Mouse (Mus musculus) intestine, embryonic 16.5 days (tissue): Measurements from ENCODE around the gene Olfr764-ps1. TPM values are rescaled to one million over a fixed set of nuclear protein-coding genes. Genes with fewer than 3 reads are reported as not detected.
"Not testable (repeated sequence)": the region's sequence is repeated elsewhere in the genome, so short reads cannot be mapped to it uniquely, and the experiment has no call there.

ENCODE experiments used
- ATAC-seq: fragments of 200-750 bp; cut with Nextera tagmentation; 2 replicates; pipeline ENCODE4 v1.8.0; 2017; ENCODE audit warnings: moderate TSS enrichment, moderate library complexity
- H3K27ac ChIP-seq: fragments of 300-500 bp; sonication (generic); 2 replicates; pipeline ENCODE4 v1.5.1; 2014; ENCODE audit warnings: mild to moderate bottlenecking, low read length
- H3K27me3 ChIP-seq: fragments of 300-500 bp; sonication (generic); replicated peaks from 2 replicates; pipeline ENCODE4 v1.6.1; 2014; ENCODE audit warnings: low read length, control low read depth, mixed read lengths; ENCODE audit not compliant: control insufficient read depth, insufficient read depth
- H3K36me3 ChIP-seq: fragments of 300-500 bp; sonication (generic); 2 replicates; pipeline ENCODE4 v1.6.1; 2014; ENCODE audit warnings: low read length, control low read depth; ENCODE audit not compliant: control insufficient read depth, insufficient read depth
- H3K4me1 ChIP-seq: fragments of 300-500 bp; sonication (generic); 2 replicates; pipeline ENCODE4 v1.6.1; 2014; ENCODE audit warnings: low read length, control low read depth, mixed read lengths; ENCODE audit not compliant: control insufficient read depth, insufficient read depth
- H3K4me2 ChIP-seq: fragments of 300-500 bp; sonication (generic); 2 replicates; pipeline ENCODE4 v1.6.1; 2014; ENCODE audit warnings: low read depth, low read length, control low read depth
- H3K4me3 ChIP-seq: fragments of 300-500 bp; sonication (generic); 2 replicates; pipeline ENCODE4 v1.5.1; 2014; ENCODE audit warnings: mild to moderate bottlenecking, low read length
- H3K9ac ChIP-seq: fragments of 300-500 bp; sonication (generic); 2 replicates; pipeline ENCODE4 v1.6.1; 2014; ENCODE audit warnings: low read depth, low read length
- H3K9me3 ChIP-seq: fragments of 300-500 bp; sonication (generic); 2 replicates; pipeline ENCODE4 v1.6.1; 2016; ENCODE audit warnings: low read length, control low read depth; ENCODE audit not compliant: control insufficient read depth
- WGBS: fragments of 180-500 bp; shearing (Covaris S2); extraction: QIAGEN DNeasy Blood & Tissue Kit; methylation state at CpG from one replicate; pipeline ENCODE4 v1.1.7; 2014; 5-methylcytosine and 5-hydroxymethylcytosine counted together
- polyA plus RNA-seq: library from polyadenylated mRNA; unstranded; fragments of >200 nt; fragmentation: Nextera tagmentation; extraction: Ambion mirVana; gene quantifications from 2 replicates; pipeline ENCODE4 v1.2.1, GENCODE M21; 2015

Gene Olfr764-ps1
- not detected in 2 replicates for polyA plus RNA-seq

GRCm38 (mm10) chr10:129039796-129040195 is at the start of gene Olfr764-ps1:
Gene Olfr764-ps1, minus strand, starts transcription at chr10:129039896.
- H3K27me3 ChIP-seq, result no peaks in the 10 kb centered on the region
- H3K36me3 ChIP-seq, result no peaks in the 10 kb centered on the region
- H3K4me1 ChIP-seq, result no peaks in the 10 kb centered on the region
- no peak within 1 kb of the TSS for H3K9ac ChIP-seq
- H3K27ac ChIP-seq, result no peak within 1 kb of the TSS
- WGBS, result 78% methylated on average over 3 of the region's 3 CpGs
- ATAC-seq, result no peak
- H3K4me3 ChIP-seq, result no peak within 1 kb of the TSS
- no peaks in the 10 kb centered on the region for H3K9me3 ChIP-seq
- no peak within 1 kb of the TSS for H3K4me2 ChIP-seq

- not testable (repeated sequence) for H3K9me3 ChIP-seq, H3K4me1 ChIP-seq, H3K4me2 ChIP-seq, H3K9ac ChIP-seq, H3K36me3 ChIP-seq, H3K4me3 ChIP-seq, ATAC-seq, H3K27ac ChIP-seq, H3K27me3 ChIP-seq
These were observed 43.1 kb upstream of the Olfr764-ps1 start, which contains the start of gene Olfr767 for GRCm38 (mm10) chr10:129082810-129083209. Gene Olfr767, minus strand, starts transcription at chr10:129082910.

- Histone ChIP-seq H3K4me3 (no peak within 1 kb of the TSS), H3K4me1 (no peaks in the 10 kb centered on the region), H3K27ac (no peak within 1 kb of the TSS), H3K9ac (no peak within 1 kb of the TSS), H3K27me3 (no peaks in the 10 kb centered on the region), H3K9me3 (no peaks in the 10 kb centered on the region), H3K36me3 (no peaks in the 10 kb centered on the region), H3K4me2 (no peak within 1 kb of the TSS)
- WGBS, result 83% methylated on average over 2 of the region's 2 CpGs
- ATAC-seq, result no peak
These were observed 29.2 kb upstream of the Olfr764-ps1 start, which contains the start of gene Olfr766-ps1 for GRCm38 (mm10) chr10:129068877-129069276. Gene Olfr766-ps1, minus strand, starts transcription at chr10:129068977.

- not testable (repeated sequence) for H3K4me1 ChIP-seq, H3K36me3 ChIP-seq, H3K27me3 ChIP-seq, H3K4me2 ChIP-seq, ATAC-seq, H3K9me3 ChIP-seq, H3K27ac ChIP-seq, H3K9ac ChIP-seq, H3K4me3 ChIP-seq
These were observed 10.2 kb upstream of the Olfr764-ps1 start, which contains the start of gene Olfr765 for GRCm38 (mm10) chr10:129049898-129050297. Gene Olfr765, minus strand, starts transcription at chr10:129049998.

GRCm38 (mm10) chr10:129028343-129028742 is 11.4 kb downstream of the Olfr764-ps1 start:
- Histone ChIP-seq H3K9me3 (no peaks in the 10 kb centered on the region), H3K36me3 (no peaks in the 10 kb centered on the region), H3K27me3 (no peaks in the 10 kb centered on the region), H3K4me3 (no peak overlapping the region), H3K27ac (no peak overlapping the region), H3K9ac (no peak overlapping the region), H3K4me1 (no peaks in the 10 kb centered on the region), H3K4me2 (no peak overlapping the region)
- WGBS, result 69% methylated on average over 2 of the region's 2 CpGs
- no peak for ATAC-seq

GRCm38 (mm10) chr10:129026018-129026662 is 13.6 kb downstream of the Olfr764-ps1 start:
- ATAC-seq, result no peak
- H3K9me3 ChIP-seq, result no peaks in the 10 kb centered on the region
- no peak overlapping the region for H3K4me2 ChIP-seq
- WGBS, result 63% methylated on average over 3 of the region's 3 CpGs
- H3K4me1 ChIP-seq, result no peaks in the 10 kb centered on the region
- no peak overlapping the region for H3K27ac ChIP-seq
- H3K27me3 ChIP-seq, result no peaks in the 10 kb centered on the region
- H3K36me3 ChIP-seq, result no peaks in the 10 kb centered on the region
- H3K9ac ChIP-seq, result no peak overlapping the region
- H3K4me3 ChIP-seq, result no peak overlapping the region

GRCm38 (mm10) chr10:129023319-129023718 is 16.4 kb downstream of the Olfr764-ps1 start:
- no peak for ATAC-seq
- no peak overlapping the region for H3K4me2 ChIP-seq
- no peak overlapping the region for H3K4me3 ChIP-seq
- H3K27me3 ChIP-seq, result no peaks in the 10 kb centered on the region
- H3K4me1 ChIP-seq, result no peaks in the 10 kb centered on the region
- H3K36me3 ChIP-seq, result no peaks in the 10 kb centered on the region
- no peak overlapping the region for H3K9ac ChIP-seq
- no peak overlapping the region for H3K27ac ChIP-seq
- H3K9me3 ChIP-seq, result no peaks in the 10 kb centered on the region

- no peak overlapping the region for H3K27ac ChIP-seq
- H3K27me3 ChIP-seq, result no peaks in the 10 kb centered on the region
- no peak overlapping the region for H3K9ac ChIP-seq
- H3K4me3 ChIP-seq, result no peak overlapping the region
- no peaks in the 10 kb centered on the region for H3K9me3 ChIP-seq
- no peaks in the 10 kb centered on the region for H3K4me1 ChIP-seq
- no peak for ATAC-seq
- H3K4me2 ChIP-seq, result no peak overlapping the region
- no peaks in the 10 kb centered on the region for H3K36me3 ChIP-seq
These were observed 25.2 kb downstream of the Olfr764-ps1 start for GRCm38 (mm10) chr10:129014477-129014876.

GRCm38 (mm10) chr10:129011511-129011910 is 28.2 kb downstream of the Olfr764-ps1 start:
- ATAC-seq, result peak; percentile 56
- H3K4me1 ChIP-seq, H3K27me3 ChIP-seq, H3K36me3 ChIP-seq, H3K9ac ChIP-seq, H3K4me3 ChIP-seq, H3K4me2 ChIP-seq, H3K9me3 ChIP-seq, H3K27ac ChIP-seq: not testable (repeated sequence)
- 75% methylated on average over 2 of the region's 5 CpGs for WGBS

- no peak for ATAC-seq
- Histone ChIP-seq H3K27ac (no peak within 1 kb of the TSS), H3K4me3 (no peak within 1 kb of the TSS), H3K4me1 (no peaks in the 10 kb centered on the region), H3K9ac (no peak within 1 kb of the TSS), H3K27me3 (no peaks in the 10 kb centered on the region), H3K4me2 (no peak within 1 kb of the TSS), H3K9me3 (0 out of 2 replicates have a peak, but pooled peaks cover 5% of the 10 kb centered on the region), H3K36me3 (no peaks in the 10 kb centered on the region)
- WGBS, result 71% methylated on average over 2 of the region's 2 CpGs
These were observed 29.3 kb downstream of the Olfr764-ps1 start, which contains the start of gene Olfr763 for GRCm38 (mm10) chr10:129010288-129010841. Gene Olfr763, plus strand, starts transcription at chr10:129010791.
